In genomic region chr2:165387844-165388495, GRCm38 (mm10) we compare ENCODE assay signal across 8 mouse cellular contexts. TPM values are rescaled to one million over a fixed set of nuclear protein-coding genes. Genes with fewer than 3 reads are reported as not detected.
DNase-seq lines count a peak whose midpoint lies in the region; ATAC-seq and TF ChIP-seq lines count a peak whose summit lies in the region.

Zfp334 (minus strand) TSS chr2:165388259.

- H3K4me2 ChIP-seq in forebrain, postnatal 0 days (ENCODE audit: low read depth) = peak within 1 kb of the TSS; percentile 59
- H3K4me2 ChIP-seq in liver, embryonic 14.5 days (ENCODE audit: low read depth) = peak within 1 kb of the TSS; percentile 45

- H3K9me3 ChIP-seq in ES-E14 (ENCODE audit: control insufficient read depth, insufficient read depth, low read depth, low read length) = no peaks in the 10 kb centered on the region
- H3K9me3 ChIP-seq in forebrain, postnatal 0 days (ENCODE audit: low read length) = no peaks in the 10 kb centered on the region
- no peaks in the 10 kb centered on the region for H3K9me3 ChIP-seq in liver, embryonic 14.5 days (ENCODE audit: control insufficient read depth, low read length)

- intact Hi-C loops in heart, postnatal 25 days (cut with DNase I) = no loop called here

- peaks cover 0 to 3% of the 10 kb centered on the region in 2 experiments; a peak in 1 of 4 replicates for H3K4me1 ChIP-seq in ES-E14 (ENCODE audit: control insufficient read depth in 2 of 2, insufficient read depth in 2 of 2, low read length in 2 of 2, poor library complexity in 1 of 2)
- peaks cover 6% of the 10 kb centered on the region for H3K4me1 ChIP-seq in forebrain, postnatal 0 days (ENCODE audit: insufficient read depth)
- H3K4me1 ChIP-seq in liver, embryonic 14.5 days (replicated peaks; ENCODE audit: control insufficient read depth in 2 of 2, insufficient read depth in 2 of 2, low read length in 1 of 2) = 0 out of 4 replicates have a peak, but pooled peaks cover 0 to 2% of the 10 kb centered on the region in 2 experiments
- H3K4me1 ChIP-seq in olfactory bulb, adult 2 months (ENCODE audit: control insufficient read depth, insufficient read depth, low read length) = peaks cover 9% of the 10 kb centered on the region

- H3K4me3 ChIP-seq in ES-E14 (ENCODE audit: insufficient read depth in 1 of 2, low read depth in 1 of 2, low read length in 2 of 2, poor library complexity in 1 of 2, severe bottlenecking in 1 of 2) = peak within 1 kb of the TSS; percentile 67 to 70
- peak within 1 kb of the TSS; percentile 58 for H3K4me3 ChIP-seq in forebrain, postnatal 0 days (ENCODE audit: low read depth, low read length)
- H3K4me3 ChIP-seq in liver, embryonic 14.5 days (ENCODE audit: insufficient read depth in 1 of 2, low read depth in 2 of 2, low read length in 2 of 2) = peak within 1 kb of the TSS; percentile 48 to 66
- peak within 1 kb of the TSS; percentile 97 for H3K4me3 ChIP-seq in olfactory bulb, adult 2 months (ENCODE audit: insufficient read depth, low read depth, low read length)

- in situ Hi-C loops in ES-E14 (cut with MboI; ENCODE audit: low sequenced_read_pairs in 2 of 2, unreplicated experiment in 2 of 2) = no loop called here

- peak; percentile 62 for TF ChIP-seq POLR2A in olfactory bulb, adult 2 months (IDR thresholded peaks at IDR 0.05; ENCODE audit: insufficient read depth, low read depth, low read length)

- no peak for TF ChIP-seq EP300 in liver, embryonic 14.5 days (IDR thresholded peaks at IDR 0.05; ENCODE audit: low read depth)

- no peak within 1 kb of the TSS for H3K27ac ChIP-seq in ES-E14 (ENCODE audit: insufficient read depth, low read depth, low read length, poor library complexity, severe bottlenecking)
- H3K27ac ChIP-seq in forebrain, postnatal 0 days (ENCODE audit: low read depth, low read length) = peak within 1 kb of the TSS; percentile 94
- no peak within 1 kb of the TSS for H3K27ac ChIP-seq in liver, embryonic 14.5 days
- peak within 1 kb of the TSS; percentile 56 for H3K27ac ChIP-seq in olfactory bulb, adult 2 months (ENCODE audit: insufficient read depth, low read depth, low read length)

- no peak for TF ChIP-seq CTCF in forebrain, postnatal 0 days (IDR thresholded peaks at IDR 0.05; ENCODE audit: low read depth)
- TF ChIP-seq CTCF in liver, embryonic 14.5 days (IDR thresholded peaks at IDR 0.05; ENCODE audit: low read depth) = no peak
- TF ChIP-seq CTCF in olfactory bulb, adult 2 months (IDR thresholded peaks at IDR 0.05; ENCODE audit: insufficient read depth, low read depth, low read length) = no peak

- no peaks in the 10 kb centered on the region for H3K27me3 ChIP-seq in forebrain, postnatal 0 days (ENCODE audit: insufficient read depth, low read length)
- H3K27me3 ChIP-seq in liver, embryonic 14.5 days (ENCODE audit: control insufficient read depth, insufficient read depth, low read length) = no peaks in the 10 kb centered on the region

- WGBS in forebrain, postnatal 0 days = 1% methylated on average over 40 of the region's 40 CpGs
- WGBS in liver, embryonic 14.5 days (ENCODE audit: insufficient replicate concordance) = 2% methylated on average over 40 of the region's 40 CpGs
- 0% methylated on average over 40 of the region's 40 CpGs for WGBS in olfactory bulb, adult 2 months

- H3K9ac ChIP-seq in ES-E14 (ENCODE audit: insufficient read depth, low read depth, low read length, poor library complexity, severe bottlenecking) = peak within 1 kb of the TSS; percentile 66
- peak within 1 kb of the TSS; percentile 86 for H3K9ac ChIP-seq in forebrain, postnatal 0 days
- peak within 1 kb of the TSS; percentile 28; the same call in 1 of the 2 replicates for H3K9ac ChIP-seq in liver, embryonic 14.5 days (replicated peaks)

- peaks cover 10% of the 10 kb centered on the region; the same call in 1 of the 2 replicates for H3K36me3 ChIP-seq in ES-E14 (ENCODE audit: control insufficient read depth, insufficient read depth, low read length, poor library complexity, severe bottlenecking)
- H3K36me3 ChIP-seq in forebrain, postnatal 0 days (ENCODE audit: insufficient read depth) = peaks cover 33% of the 10 kb centered on the region
- H3K36me3 ChIP-seq in liver, embryonic 14.5 days (replicated peaks; ENCODE audit: control insufficient read depth, insufficient read depth, low read depth) = no peaks in the 10 kb centered on the region

- peak; percentile 97 for ATAC-seq in forebrain, postnatal 0 days
- peak; percentile 42 for ATAC-seq in liver, embryonic 14.5 days (ENCODE audit: insufficient read depth)

- DNase-seq in ES-E14 (ENCODE audit: low read depth, low spot score) = peak; percentile 92
- peak; percentile 98 for DNase-seq in cerebellum, adult 18-20 months
- peak; percentile 99 for DNase-seq in forebrain, postnatal 0 days
- DNase-seq in heart, postnatal 25 days (ENCODE audit: low spot score) = peak; percentile 85
- DNase-seq in layer of hippocampus, adult 11-12 months (ENCODE audit: low spot score) = peak; percentile 96
- peak in 2 of 3 experiments; percentile 30 to 33 for DNase-seq in liver, embryonic 14.5 days (ENCODE audit: low read depth in 3 of 3, low spot score in 3 of 3)
- DNase-seq in urinary bladder, postnatal 14 days (ENCODE audit: low spot score) = peak; percentile 95

TF ChIP-seq in ES-E14, 5 proteins besides CTCF, POLR2A, EP300 and RAD21:
- TF ChIP-seq MAFK (IDR thresholded peaks at IDR 0.05; ENCODE audit: insufficient read depth, low read depth, low read length) (no peak), HCFC1 (IDR thresholded peaks at IDR 0.05; ENCODE audit: borderline replicate concordance, insufficient read depth, low read length) (peak; percentile 87)

RNA-seq across cellular contexts. Expression of gene Zfp334, which starts in this region (rescaled TPM):
- total RNA-seq in ES-E14 (2012; rRNA removed) = 4.5 and 6.5 TPM in 2 replicates
- 16.7 and 22.4 TPM in 2 replicates for total RNA-seq in forebrain, postnatal 0 days (2014; rRNA removed)
- polyA plus RNA-seq in forebrain, postnatal 0 days (2015; fragmentation: Nextera tagmentation; extraction: Ambion mirVana) = 2.8 and 4.6 TPM in 2 replicates
- total RNA-seq in heart, postnatal 25 days (2021) = 1 to 10 TPM; 2.2 to 2.4 TPM
- 0.66 and 0.73 TPM in 2 replicates for polyA plus RNA-seq in liver, embryonic 14.5 days (2012; rRNA removed)
- polyA plus RNA-seq in liver, embryonic 14.5 days (2014; fragmentation: Nextera tagmentation; extraction: Ambion mirVana) = 0.89 and 1.1 TPM in 2 replicates
- not detected in 2 replicates for polyA plus RNA-seq in olfactory bulb, adult 2 months (2012; ENCODE audit: insufficient read depth, insufficient read length, low replicate concordance, missing spikeins)

Comparison
In these comparisons a context has a peak if more than half of its experiments do, and no peak if none do; other contexts are left out.
1. DNase-seq: peak in every context shown above with its lines; median percentile 99 in forebrain, postnatal 0 days; 98 in cerebellum, adult 18-20 months; 96 in layer of hippocampus, adult 11-12 months; 95 in urinary bladder, postnatal 14 days; 92 in ES-E14; 85 in heart, postnatal 25 days; 32 in liver, embryonic 14.5 days.
2. H3K27ac ChIP-seq: peak in forebrain, postnatal 0 days (single experiment) and olfactory bulb, adult 2 months (single experiment); none in ES-E14 (single experiment) and liver, embryonic 14.5 days (single experiment).
3. H3K9ac ChIP-seq: peak in every context shown above with its lines; median percentile 86 in forebrain, postnatal 0 days; 66 in ES-E14; 28 in liver, embryonic 14.5 days.
4. Peak in every context shown above with its lines, with median percentiles within 50 percentile points of each other: H3K4me3 ChIP-seq.